Mouse (Mus musculus) cerebral cortex, adult 2 months (tissue): Measurements from ENCODE around the gene Cgas.

ENCODE experiments used
- WGBS: fragments of 180-500 bp; shearing (Covaris S2); methylation state at CpG from one replicate; pipeline ENCODE4 v1.1.7; 2018; 5-methylcytosine and 5-hydroxymethylcytosine counted together

The Cgas gene

DNA sequence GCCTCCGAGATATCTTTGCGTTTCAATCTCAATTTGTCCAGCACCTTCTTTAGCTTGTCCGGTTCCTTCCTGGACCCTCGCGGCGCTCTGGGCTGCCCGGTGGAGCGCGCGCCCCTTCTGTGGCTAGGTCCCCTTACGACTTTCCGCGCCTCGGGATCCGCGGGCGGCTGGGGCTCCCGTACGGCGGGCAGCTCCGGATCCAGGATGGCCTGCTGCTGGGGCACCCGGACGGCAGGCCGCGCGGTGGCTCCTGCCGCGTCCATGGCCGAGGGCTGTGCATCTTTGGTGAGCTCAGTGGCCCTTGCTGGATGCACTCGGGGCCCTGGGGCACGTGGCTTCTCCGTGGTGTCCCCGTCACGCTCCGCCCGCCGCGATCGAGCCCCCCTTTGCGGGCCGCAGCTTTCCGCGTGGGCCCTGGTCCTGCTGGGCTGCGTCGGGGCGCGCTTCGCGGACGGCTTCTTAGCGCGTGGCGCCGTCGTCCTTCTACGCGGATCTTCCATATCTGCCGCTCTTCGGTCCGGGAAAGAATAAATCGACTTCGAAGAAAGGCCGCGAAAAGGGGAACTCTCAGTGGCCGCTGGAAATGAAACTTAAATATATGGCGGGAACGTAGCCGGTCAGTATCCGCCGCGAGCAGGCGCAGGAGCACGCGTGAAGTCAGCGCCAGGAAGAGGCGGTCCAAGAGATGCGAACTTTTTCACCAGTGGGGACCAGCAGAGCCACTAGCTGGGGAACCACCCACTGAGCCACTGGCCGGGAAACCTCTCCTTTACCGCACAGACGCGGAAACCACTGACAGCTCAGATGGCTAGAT lies at the start of gene Cgas:
Gene Cgas, minus strand, starts transcription at position 659 of the 814 bp plus-strand sequence.
- WGBS, result 2% methylated on average over 81 of the region's 81 CpGs

DNA sequence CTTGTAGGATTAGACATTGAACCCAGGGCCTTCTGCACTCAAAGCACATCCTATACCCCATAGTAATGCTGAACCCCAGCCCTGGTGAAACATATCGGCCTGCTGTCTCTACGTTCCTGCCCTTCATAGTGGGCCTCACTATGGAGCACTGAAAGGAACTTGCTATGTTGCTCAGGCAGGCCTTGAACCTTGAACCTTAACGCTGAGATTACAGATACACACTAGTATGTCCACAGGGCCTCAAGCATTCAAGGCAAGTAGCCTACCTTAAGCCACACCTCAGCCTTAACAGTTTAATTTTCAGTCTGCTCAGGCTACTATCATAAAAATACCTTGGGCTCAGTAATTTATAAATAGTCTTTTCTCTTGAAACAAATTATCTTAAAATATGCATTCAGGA lies 49.2 kb upstream of the Cgas start:
- WGBS, result 95% methylated on average over 3 of the region's 3 CpGs

DNA sequence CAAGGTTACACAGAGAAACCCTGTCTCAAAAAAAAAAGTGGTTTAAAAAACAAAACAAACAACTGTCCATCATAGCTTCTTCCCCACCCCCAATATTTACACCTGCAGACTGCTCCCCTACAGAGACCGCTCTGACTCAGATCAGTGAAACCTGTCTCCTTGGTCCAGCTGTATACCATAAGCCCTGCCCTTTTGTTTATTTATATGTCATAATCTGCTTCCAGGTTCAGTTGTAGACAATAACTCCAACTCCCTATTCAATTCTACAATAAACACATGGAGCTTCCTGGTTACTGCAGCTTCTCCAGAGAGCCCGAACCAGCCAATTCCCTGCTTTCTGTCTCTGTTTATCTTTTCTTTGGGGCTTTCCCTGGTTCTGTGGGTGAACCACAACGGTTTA lies 48.1 kb upstream of the Cgas start:
- WGBS, result 74% methylated on average over 3 of the region's 3 CpGs

DNA sequence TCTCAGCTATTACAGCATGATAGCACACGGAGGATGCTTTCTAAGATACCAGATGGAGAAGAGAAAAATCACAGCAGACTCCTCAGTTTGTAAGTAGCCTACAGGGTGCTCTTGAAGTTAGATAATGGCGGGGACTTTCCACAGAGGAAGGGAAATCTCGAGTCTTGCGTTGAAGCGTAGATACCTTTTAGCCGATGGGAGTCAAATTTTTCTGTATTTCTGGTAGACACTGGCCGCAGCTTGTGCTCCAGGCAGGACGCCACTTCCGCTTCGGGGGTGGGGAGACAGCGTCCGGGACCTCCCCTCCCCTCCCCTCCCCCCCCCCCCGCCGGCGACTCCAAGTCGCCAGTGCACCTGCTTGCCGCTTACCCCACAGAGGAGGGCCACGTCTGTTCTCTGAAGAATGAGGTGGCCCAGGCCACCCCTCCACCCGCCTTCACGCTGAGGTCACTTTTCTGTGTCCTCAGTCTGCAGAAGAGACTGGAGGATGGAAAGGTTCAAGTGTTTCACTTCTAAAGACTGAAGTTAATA lies 45.9 kb upstream of the Cgas start, which contains the start of gene Eef1a1:
Gene Eef1a1, minus strand, starts transcription at position 262 of the 531 bp plus-strand sequence.
- 4% methylated on average over 16 of the region's 20 CpGs for WGBS

DNA sequence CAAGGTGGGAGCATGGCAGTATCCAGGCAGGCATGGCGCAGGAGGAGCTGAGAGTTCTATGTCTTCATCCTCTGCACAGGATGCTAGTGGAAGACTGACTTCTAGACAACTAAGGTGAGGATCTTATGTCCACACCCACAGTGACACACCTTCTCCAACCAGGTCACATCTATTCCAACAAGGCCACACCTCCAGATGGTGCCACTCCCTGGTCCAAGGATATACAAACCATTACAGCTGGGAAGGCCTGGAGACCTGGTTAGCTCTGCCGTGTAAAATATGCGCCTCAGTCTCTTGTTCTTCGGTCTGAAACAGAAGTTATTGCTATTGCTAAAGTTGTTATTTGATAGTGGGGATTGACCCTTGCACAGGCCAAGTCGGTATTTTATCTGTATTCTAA lies 45.0 kb upstream of the Cgas start:
- 96% methylated on average over 5 of the region's 5 CpGs for WGBS

DNA sequence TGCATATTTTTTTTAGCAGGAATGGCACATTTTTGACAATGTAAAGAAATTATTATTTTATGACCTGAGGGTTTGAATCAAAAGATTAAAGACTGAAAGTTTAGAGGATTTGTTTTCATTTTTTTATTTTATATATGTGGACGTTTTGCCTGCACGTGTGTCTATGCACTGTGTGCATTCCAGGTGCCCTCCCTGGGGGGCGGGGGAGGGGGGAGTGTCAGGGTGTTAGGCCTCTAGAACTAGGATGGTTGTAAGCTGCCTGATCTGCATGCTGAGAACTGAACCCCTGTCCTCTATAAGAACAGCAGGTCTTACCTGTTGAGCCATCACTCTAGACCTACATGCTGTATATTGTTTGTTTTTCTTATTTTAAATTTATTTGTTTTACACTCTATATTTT lies 41.6 kb upstream of the Cgas start:
- WGBS, result 89% methylated on average over 3 of the region's 3 CpGs

DNA sequence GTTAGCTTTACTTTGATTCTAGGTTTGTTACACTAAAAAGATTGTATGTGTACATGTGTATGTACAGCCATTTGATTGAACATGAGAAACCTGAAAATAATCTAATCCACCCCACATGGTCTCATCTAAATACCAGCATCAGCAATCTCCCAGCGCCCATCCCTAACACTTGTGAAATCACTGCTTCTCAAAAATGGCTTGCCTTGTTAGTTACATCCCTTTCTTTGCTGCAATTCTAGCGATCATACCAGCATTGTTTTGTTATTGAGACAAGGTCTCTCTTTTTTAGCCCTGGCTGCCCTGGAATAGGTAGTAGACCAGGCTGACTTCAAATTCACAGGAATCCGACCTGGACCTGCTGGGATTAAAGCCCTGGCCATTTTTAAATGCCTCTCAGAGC lies 39.3 kb upstream of the Cgas start:
- WGBS, result 23% methylated on average over 3 of the region's 3 CpGs

DNA sequence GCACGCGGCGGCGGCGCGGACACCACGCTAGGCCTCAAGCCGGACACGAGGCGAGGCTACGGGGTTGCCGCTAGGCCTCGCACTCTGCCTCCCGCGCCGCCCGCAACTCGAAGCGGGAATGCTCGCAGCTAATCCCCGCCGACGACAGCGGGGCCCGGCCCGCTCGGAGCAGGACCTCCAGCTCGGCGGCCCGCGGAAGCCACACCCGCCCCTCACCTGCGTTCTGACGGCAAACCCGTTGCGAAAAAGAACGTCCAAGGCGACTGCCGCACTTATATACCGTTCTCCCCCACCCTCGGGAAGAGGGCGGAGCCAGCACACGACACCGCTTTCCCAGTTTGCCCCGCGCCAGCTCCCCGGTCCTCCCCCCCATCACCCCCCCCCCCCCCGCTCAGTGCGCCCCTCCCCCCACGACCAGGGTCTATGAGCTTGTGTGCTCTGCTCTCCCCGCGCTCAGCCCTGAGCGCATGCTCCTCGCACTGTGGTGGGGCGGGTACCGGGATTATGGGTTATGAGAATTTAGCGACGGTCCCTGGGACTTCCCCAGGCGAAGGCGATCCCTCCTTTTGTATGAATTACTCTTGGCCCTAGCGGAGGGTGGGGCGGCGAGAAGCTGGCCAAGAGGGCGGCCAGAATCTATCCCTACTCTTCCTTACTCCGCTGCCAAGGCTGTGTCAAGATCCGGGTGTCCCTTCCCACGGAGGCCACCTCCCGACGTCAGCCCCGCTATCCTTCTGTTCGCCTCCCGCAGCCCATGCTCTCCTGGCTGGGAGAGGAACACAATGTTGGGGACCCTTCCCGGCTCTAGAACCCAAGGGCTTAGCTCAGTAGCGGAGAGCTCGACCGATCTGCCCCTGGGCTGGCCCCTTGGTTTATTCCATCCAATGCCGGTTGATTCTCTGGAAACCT lies 38.6 kb upstream of the Cgas start:
- WGBS, result under 1% methylated on average over 70 of the region's 77 CpGs

DNA sequence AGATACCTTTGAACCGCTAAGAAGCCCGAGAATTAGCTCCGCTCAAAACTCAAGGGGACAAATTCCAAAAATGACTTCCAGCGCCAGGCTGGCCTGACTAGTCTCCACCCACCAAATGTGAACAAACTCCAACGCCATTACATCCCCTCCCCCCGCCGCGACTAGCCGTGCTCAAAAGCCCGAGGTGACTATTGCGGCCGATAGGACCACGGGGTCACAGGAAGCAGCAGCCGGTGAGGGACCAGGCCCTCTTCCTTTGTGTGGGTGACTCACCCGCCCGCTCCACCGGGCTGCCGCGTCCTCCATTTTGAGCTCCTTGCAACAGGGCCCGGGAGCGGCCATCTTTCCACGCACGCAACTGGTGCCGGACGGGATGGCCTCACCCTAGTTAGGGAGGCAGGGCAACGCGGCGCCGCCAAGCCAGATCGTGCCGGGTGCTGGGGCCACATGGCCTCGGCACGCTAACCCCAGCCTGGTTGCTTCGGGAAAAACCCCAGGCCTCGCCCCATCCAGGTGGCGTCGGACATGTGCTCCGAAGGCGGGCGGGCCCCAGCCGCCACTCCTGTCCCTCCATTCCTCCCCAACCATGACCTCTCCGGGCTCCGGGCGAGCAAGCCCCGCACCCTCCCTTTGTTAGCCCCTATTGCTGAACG lies 37.8 kb upstream of the Cgas start:
- under 1% methylated on average over 46 of the region's 46 CpGs for WGBS

DNA sequence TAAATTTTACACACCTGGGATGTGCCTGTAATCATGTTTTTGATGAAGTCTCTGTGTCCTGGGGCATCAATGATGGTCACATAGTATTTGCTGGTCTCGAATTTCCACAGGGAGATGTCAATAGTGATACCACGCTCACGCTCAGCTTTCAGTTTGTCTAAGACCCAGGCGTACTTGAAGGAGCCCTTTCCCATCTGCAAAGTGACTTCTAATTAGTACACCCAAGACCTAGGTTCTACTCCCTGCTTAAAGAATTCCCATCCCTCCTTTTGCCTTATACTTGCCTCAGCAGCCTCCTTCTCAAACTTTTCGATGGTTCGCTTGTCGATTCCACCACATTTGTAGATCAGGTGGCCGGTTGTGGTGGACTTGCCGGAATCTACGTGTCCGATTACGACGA lies 37.2 kb upstream of the Cgas start:
- WGBS, result 3% methylated on average over 13 of the region's 13 CpGs

DNA sequence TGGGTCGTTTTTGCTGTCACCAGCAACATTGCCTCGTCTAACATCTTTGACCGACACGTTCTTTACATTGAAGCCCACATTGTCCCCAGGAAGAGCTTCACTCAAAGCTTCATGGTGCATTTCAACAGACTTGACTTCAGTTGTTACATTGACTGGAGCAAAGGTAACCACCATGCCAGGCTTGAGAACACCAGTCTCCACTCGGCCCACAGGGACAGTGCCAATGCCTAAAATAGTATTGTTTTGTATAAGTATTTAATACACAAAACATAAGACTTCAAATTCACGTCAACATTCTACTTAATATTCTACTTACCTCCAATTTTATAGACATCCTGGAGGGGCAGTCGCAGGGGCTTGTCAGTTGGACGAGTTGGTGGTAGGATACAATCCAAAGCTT lies 36.3 kb upstream of the Cgas start:
- WGBS, result 10% methylated on average over 8 of the region's 8 CpGs

DNA sequence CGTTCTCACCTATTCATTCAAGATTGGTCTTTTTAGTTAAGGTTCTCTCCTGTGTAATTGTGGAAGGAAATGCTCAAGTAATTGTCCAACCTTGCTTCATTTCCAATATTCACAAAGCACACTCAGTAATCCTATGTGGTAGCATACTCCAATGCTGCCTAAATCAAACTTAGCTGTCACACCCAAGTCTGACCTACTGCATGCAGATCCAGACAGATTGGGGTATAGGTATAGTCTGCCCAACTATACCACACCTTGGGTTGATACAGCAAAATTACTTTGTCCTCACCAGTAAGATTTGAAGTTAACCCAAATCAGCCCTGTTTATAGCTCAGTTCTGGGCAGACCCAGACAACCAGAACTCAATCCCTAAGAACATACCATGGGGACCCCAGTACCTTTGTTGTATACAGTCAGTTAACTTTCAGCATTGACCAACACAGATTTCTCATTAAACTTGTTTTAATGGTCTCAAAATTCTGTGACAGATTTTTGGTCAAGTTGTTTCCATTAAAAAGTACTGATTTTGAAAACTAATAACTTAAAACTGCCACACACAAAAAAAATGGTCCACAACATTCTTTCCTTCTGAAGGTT lies 35.1 kb upstream of the Cgas start:
- 29% methylated on average over 1 of the region's 1 CpGs for WGBS

DNA sequence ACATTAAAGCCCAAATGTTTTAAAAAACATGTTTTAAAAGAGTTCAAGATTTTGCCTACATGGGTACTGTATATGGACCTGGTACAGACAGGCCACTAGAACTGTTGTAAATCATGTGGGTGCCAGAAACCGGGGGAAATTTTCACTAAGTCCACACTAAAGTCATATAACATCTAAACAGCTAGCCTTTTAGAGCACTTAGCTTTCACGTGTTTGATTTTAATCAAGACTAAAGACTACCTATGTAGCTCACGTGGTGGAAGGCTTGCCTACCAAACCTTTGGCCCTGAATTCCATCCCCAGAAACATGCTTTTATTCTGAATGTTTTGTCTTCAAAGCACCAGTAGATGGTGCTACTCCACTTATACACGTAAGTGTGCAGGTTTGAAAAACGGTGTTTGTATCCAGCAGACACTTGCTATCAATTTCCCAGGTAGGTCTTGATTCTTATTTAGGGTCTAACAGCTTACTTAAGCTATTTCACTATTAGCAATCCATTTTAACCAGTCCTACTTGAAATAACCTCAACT lies 34.0 kb upstream of the Cgas start:
- WGBS, result 9% methylated on average over 5 of the region's 5 CpGs

DNA sequence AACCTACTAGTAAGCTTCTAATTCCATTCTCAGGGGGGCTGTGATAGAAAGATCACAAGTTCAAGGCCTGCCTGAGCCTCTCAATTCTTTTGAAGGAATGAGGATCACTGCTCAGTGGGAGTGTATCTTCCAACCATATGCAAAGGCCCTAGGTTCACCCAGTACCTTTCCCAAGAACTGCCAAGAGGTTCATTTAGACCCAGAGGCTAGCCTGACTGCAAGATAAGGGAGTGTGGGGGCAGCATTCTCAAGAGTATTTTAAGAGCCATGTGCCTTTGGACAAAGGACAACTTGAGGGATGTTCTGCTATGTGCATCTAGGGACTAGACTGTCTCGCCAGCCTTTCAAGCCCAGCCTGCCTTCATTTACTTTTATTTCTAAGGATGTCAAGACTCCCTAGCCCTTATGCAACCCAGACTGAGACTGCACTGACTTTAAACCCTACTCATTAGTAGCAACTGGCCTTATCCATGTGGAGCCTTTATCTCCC lies 33.5 kb upstream of the Cgas start:
- WGBS, result 22% methylated on average over 1 of the region's 1 CpGs

DNA sequence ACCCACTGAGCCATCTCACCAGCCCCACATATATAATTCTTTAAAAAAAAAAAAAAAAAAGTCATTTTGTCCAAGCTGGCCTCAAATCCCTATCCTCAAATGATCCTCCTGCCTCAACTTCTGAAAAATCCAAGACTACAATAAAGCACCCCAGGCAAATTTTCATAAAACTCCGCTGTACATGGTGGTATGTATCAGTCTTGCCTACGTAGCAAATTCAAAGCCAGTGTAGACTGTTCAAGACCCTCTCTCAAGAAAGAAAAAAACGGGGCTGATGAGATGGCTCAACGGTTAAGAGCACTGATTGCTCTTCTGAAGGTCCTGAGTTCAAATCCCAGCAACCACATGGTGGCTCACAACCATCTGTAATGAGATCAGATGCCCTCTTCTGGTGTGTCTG lies 32.8 kb upstream of the Cgas start:
- 72% methylated on average over 4 of the region's 4 CpGs for WGBS

DNA sequence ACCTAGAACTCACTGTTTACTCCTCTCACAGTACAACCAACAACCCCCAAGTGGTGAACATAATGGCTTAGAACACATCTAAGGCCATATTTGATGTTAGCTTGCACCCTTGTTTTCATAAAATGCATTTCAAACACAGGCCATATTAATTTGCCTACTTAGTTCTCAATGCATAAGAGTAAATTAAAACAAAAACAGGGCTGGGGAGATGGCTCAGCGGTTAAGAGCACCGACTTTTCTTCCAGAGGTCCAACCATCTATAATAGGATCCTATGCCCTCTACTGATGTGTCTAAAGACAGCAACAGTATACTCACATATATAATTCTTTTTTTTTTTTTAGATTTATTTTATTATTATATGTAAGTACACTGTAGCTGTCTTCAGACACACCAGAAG lies 32.3 kb upstream of the Cgas start:
- WGBS, result 80% methylated on average over 2 of the region's 2 CpGs

DNA sequence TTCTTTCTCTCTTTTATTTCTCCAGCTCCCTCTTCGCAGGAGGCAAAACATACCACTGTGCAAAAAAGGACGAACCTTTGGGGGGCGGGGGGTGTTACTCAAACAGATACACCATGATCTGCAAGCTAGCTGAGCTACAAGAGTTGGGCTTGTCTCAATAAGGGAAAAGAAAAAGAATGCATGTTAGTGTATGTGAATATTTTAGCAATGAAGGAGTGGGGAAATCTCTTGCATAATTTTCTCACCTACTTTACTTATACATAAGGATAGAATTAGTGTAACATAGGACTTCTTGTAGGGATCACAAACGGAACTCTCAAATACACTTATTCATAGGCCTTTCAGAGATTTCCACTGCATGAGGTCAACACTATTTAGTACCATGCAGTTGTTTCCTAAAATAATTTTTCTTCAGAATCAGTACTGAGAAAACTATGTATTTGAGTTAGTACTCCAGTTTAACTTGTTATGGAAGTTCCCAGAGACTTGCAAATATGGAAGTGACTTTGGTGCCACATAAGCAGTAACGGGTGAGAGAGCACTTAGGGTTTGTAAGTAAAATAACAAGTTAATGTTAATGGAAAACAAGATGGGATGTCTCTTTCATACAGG lies 31.8 kb upstream of the Cgas start:
- WGBS, result 70% methylated on average over 5 of the region's 5 CpGs

DNA sequence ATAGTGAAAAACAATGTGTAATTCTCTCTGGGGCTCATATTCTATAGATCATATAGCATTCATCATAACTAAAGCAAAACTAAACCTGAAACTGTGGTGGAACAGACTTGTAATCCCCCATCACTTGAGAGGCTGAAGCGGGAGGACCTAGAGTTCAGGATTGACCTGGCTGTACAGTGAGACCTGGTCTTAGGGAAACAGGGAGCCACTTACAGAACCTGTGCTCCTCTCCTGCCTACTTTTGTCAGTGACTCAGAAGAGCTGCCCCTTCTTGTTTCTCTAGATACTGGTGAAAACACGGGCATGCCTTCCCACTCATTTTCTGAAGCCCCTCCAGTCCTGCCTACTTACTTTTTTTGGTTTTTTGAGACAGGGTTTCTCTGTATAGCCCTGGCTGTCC lies 31.2 kb upstream of the Cgas start:
- WGBS, result 67% methylated on average over 2 of the region's 2 CpGs

DNA sequence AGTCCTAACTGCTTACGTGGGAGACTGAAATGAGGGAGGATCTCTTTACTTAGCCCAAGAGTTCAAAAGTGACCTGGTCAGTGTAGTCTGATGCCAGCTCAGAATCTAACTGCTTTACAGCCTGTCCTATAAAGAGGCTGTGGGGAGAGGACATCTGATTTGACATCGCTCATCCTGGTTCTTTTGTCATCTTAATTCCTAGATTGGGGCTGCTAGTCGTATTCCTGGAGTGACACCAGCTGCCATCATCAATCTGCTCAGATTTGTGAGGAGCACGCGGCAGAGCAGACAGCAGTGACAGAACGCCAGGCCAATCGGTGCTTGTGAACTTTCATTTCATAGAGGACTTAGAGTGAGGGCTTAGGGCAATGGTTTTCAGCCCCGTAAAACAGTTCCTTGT lies 30.6 kb upstream of the Cgas start:
- 69% methylated on average over 8 of the region's 8 CpGs for WGBS

DNA sequence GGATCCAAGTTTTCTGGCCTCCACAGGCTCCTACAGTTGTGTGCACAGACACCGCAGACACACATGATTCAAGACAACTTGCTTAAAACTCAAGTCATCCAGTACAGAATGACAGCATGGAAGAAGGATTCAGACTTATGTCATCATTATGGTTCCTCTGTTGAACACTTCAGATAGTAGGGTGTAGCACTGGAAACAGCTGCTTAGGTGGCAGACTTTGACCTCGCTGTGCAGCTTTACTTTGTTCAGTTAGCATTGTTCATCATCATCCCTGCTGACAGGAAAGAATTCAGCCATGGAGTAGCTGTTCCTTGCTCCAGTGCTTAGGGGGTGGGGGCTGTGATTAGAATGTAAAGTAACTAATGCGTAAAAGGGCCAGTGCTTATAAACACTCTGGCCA lies 22.7 kb upstream of the Cgas start:
- 92% methylated on average over 3 of the region's 3 CpGs for WGBS

DNA sequence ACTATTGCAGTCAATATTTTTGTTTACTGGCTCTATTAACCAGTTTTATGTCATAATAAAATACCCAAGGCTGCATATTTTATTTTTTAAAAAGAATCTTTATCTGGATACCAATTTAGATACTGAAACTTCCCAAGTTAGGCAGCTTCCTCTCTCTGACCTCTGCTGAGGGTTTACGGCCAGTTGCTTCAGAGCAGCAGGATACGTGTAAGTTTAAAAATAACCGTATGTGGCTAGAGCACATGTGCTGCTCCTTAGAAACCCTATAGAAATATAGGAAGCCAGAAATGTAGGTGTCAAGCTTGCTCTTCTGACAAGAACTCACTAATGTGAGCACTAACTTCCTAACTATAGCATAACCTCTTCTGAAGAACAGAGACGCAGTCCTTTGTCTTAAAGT lies 20.3 kb upstream of the Cgas start:
- WGBS, result 78% methylated on average over 4 of the region's 4 CpGs
